Mouse (Mus musculus) cerebellum, adult 2 months (tissue): ENCODE data around the gene Map2k4. TPM values are rescaled to one million over a fixed set of nuclear protein-coding genes. Genes with fewer than 3 reads are reported as not detected.

Experiments
- DNase-seq, 2 experiments: peaks; one replicate each; pipeline ENCODE4 v3.0.0; 2021
- H3K27ac ChIP-seq: fragments of 200-500 bp; 2 replicates; pipeline ENCODE4 v1.5.1; 2012; ENCODE audit warnings: low read length, control low read depth, inconsistent platforms; ENCODE audit not compliant: insufficient read depth
- H3K27me3 ChIP-seq: fragments of 200-500 bp; 2 replicates; pipeline ENCODE4 v1.6.1; 2012; ENCODE audit warnings: inconsistent platforms, mild to moderate bottlenecking, low read length, moderate library complexity; ENCODE audit not compliant: control insufficient read depth, insufficient read depth
- H3K4me1 ChIP-seq: fragments of 200-500 bp; 2 replicates; pipeline ENCODE4 v1.6.1; 2011; ENCODE audit warnings: low read length; ENCODE audit not compliant: control insufficient read depth, insufficient read depth
- H3K4me3 ChIP-seq: fragments of 200-500 bp; replicated peaks from 2 replicates; pipeline ENCODE3; 2011; ENCODE audit warnings: mild to moderate bottlenecking, low read depth, low read length, control low read depth; ENCODE audit not compliant: insufficient read depth
- CTCF ChIP-seq: fragments of 200-500 bp; IDR thresholded peaks from 2 replicates; pipeline ENCODE4 v1.5.1; 2011; ENCODE audit warnings: low read depth, mild to moderate bottlenecking, control low read depth, low read length, moderate library complexity, borderline replicate concordance; ENCODE audit not compliant: insufficient read depth
- POLR2A ChIP-seq: fragments of 200-500 bp; IDR thresholded peaks from 2 replicates; pipeline ENCODE4 v1.6.1; 2011; ENCODE audit warnings: low read length, control low read depth, borderline replicate concordance; ENCODE audit not compliant: insufficient read depth
- WGBS: fragments of 180-500 bp; shearing (Covaris S2); methylation state at CpG from one replicate; pipeline ENCODE4 v1.1.7; 2018; 5-methylcytosine and 5-hydroxymethylcytosine counted together
- polyA plus RNA-seq: library from polyadenylated mRNA; depleted of rRNA; stranded (reverse); fragments of >200 nt; gene quantifications from 2 replicates; pipeline ENCODE4 v1.2.3, GENCODE M21; 2012

Map2k4 gene
- polyA plus RNA-seq, 1 experiment, result 130 TPM

DNA sequence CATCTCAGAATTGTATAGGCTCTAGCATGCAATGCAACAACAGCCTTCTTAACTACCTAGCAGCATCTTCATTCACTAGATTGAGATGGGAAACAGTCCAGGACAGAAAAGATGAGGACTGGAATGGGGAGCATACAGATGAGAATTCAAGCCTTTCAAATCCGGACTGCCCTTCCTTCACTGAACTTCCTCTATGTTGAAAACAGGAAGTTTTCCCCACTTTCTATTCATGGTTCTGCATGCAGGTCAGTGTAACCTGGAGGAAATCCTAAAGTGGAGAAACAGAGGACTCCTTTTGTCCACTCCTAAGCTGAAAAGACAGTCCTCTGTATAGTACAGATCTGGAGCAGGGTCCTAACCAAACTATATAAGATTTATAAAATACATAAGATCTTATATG is 68.1 kb downstream of the Map2k4 start:
- no peak overlapping the region for H3K4me3 ChIP-seq
- H3K27ac ChIP-seq, result no peak overlapping the region
- H3K27me3 ChIP-seq, result no peaks in the 10 kb centered on the region
- no peak for TF ChIP-seq POLR2A
- no peak for TF ChIP-seq CTCF
- no peaks in the 10 kb centered on the region for H3K4me1 ChIP-seq
- DNase-seq, result no peak
- 71% methylated on average over 1 of the region's 1 CpGs for WGBS

DNA sequence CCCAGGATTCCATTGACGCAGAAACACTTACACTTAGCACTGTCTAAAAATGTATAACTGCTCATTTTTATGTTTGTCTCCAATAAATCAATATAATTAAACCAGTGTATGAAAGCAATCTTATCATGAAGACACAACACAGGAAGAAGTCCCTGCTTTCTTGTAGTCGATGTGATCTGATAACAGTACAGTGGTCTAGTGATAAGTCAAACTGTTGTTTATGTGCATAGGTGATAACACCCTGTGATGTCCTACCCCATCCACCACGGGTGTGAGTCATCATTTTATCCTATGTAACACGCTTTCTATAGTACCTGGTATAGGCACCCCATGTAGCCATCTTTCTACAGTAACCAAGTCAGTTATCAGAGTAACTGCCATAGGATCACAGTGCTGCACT is 74.3 kb downstream of the Map2k4 start:
- no peak for DNase-seq
- H3K4me3 ChIP-seq, result no peak overlapping the region
- TF ChIP-seq POLR2A, result no peak
- TF ChIP-seq CTCF, result no peak
- 94% methylated on average over 4 of the region's 4 CpGs for WGBS
- peaks cover 5% of the 10 kb centered on the region; the same call in 1 of the 2 replicates for H3K4me1 ChIP-seq
- no peak overlapping the region for H3K27ac ChIP-seq
- no peaks in the 10 kb centered on the region for H3K27me3 ChIP-seq

DNA sequence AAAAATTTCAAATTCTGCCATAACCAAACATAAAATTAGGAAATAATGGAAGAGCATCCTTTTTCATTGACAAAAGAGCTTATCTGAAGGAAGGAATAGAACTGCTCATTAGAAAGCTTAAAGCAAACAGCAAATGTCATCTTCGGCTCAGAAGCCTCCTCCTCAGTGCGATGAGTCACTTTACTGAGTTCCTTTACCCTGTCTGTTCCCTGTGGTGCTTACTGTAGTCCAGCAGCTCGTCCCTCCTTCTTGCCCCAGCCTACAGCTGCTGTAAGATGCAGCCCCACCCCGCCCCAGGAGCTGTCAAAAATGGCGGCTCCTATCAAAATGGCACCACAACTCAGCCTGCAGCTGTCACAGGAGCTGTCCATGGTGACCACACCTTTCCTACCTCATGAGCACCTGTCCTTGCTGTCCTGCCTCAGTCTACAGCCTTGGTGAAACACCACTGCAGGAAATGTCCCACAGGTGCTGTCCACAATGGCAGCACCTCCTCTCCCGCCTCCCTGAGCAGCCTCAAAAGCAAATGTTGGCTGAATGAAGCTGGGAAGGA is 75.3 kb downstream of the Map2k4 start:
- WGBS, result 74% methylated on average over 6 of the region's 6 CpGs

DNA sequence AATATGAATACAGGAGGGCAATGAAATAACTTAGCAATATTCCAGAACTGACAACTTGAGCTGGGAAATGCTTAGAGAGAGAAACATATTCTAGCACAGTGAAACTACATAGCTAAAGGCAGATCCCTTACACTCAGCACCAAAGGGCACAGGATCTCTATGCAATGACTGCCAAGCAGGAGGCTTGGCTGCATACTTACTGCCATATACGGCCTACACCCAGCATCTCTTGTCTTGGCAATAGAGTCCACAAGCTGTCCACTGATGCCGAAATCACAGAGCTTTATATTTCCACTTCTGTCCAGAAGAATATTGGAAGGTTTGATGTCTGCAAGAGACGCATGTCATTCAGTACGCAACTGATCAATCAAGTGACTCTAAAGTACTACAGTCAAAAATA is 81.3 kb downstream of the Map2k4 start:
- TF ChIP-seq POLR2A (no peak), CTCF (no peak)
- 0 out of 2 replicates have a peak overlapping the region, but pooled peaks have one; percentile 64 for H3K27ac ChIP-seq

More for the DNA sequence above, 75.3 kb downstream of the Map2k4 start:
- DNase-seq, result no peak
- no peaks in the 10 kb centered on the region for H3K27me3 ChIP-seq
- peaks cover 5% of the 10 kb centered on the region; the same call in 1 of the 2 replicates for H3K4me1 ChIP-seq
- H3K27ac ChIP-seq, result no peak overlapping the region
- TF ChIP-seq CTCF (no peak), POLR2A (no peak)
- H3K4me3 ChIP-seq, result no peak overlapping the region

DNA sequence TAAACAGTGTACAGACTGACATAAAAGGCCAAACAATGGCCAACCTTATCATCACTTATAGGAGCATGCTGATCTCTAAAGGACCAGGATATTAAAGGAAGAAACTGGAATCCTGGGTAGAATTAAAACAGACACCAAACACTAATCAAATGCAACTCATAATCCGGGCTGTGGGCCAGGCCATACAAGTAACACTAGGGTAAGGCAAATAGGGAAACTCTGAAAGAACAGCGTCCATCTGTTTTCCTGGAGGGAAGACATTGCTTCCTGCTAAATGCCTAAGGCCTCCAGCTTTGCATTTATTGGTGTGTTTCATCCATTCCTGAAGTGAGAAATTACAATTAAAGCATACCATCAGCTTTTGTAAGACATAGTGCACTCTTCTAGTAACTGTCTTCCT is 81.9 kb downstream of the Map2k4 start:
- Histone ChIP-seq H3K27ac (no peak overlapping the region), H3K4me1 (peaks cover 13% of the 10 kb centered on the region; the same call in 1 of the 2 replicates), H3K4me3 (no peak overlapping the region), H3K27me3 (no peaks in the 10 kb centered on the region)
- TF ChIP-seq CTCF, result no peak
- no peak for TF ChIP-seq POLR2A
- WGBS, result 27% methylated on average over 2 of the region's 2 CpGs
- DNase-seq, result peak in 1 of 2 experiments; percentile 61

More for the DNA sequence above, 81.3 kb downstream of the Map2k4 start:
- no peak overlapping the region for H3K4me3 ChIP-seq
- H3K27me3 ChIP-seq, result no peaks in the 10 kb centered on the region
- WGBS, result 22% methylated on average over 4 of the region's 4 CpGs
- peak; percentile 31 to 78 for DNase-seq
- peaks cover 13% of the 10 kb centered on the region; the same call in 1 of the 2 replicates for H3K4me1 ChIP-seq

DNA sequence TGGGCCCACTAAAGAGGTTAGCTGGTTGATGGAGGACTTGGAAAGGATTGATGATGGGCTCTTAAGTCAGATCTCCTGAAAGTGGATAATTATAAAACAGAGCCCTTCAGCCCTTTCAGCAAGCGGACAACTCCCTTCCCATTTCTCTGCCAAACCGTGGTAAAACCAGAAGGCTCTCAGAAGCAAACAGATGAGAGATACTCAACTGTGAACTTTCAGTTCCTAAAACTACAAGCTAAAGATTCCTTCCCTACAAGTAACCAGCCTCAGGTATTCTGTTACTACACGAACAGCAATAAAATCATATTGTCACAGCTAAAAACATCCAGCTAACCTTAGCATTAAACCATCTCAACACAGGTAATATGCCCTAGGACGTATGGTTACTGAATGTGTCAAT is 83.2 kb downstream of the Map2k4 start:
- H3K27me3 ChIP-seq, result no peaks in the 10 kb centered on the region
- no peak for DNase-seq
- peaks cover 13% of the 10 kb centered on the region; the same call in 1 of the 2 replicates for H3K4me1 ChIP-seq
- no peak overlapping the region for H3K4me3 ChIP-seq
- H3K27ac ChIP-seq, result no peak overlapping the region
- WGBS, result 93% methylated on average over 4 of the region's 4 CpGs
- no peak for TF ChIP-seq POLR2A
- TF ChIP-seq CTCF, result no peak

DNA sequence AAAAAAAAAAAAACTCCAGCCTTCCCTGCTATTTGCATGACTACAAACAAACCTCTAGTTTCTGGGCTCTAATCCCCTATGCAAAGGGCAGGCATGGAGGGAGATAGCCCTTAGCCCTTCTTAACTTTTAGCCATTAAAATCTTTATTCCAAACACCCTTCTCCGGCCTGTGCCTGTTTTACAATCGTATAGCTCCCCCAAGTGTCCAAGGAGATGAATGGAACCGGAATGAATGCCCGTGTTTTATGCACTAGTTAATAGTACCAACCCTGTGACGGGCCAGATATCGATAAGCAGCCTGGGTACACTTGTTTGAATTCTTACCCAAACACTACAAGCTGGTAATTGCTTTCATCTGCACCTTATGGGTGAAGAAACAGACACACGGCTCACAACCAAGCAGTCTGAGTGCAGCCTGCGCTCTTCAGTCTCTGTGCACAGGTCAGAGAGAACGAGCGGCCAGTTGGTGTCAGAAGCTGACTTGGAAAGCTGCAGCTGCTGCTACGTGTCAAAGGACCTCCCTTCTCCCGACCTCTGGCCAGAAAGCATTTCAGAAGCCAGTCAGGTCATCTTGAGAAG is 109.2 kb downstream of the Map2k4 start:
- 34% methylated on average over 12 of the region's 12 CpGs for WGBS
- Histone ChIP-seq H3K4me1 (no peaks in the 10 kb centered on the region), H3K27ac (no peak overlapping the region), H3K27me3 (no peaks in the 10 kb centered on the region), H3K4me3 (no peak overlapping the region)
- no peak for TF ChIP-seq POLR2A
- peak; percentile 56; the same call in 1 of the 2 replicates for TF ChIP-seq CTCF
- DNase-seq, result peak; percentile 29 to 33
